Mouse (Mus musculus) neural tube, embryonic 11.5 days (tissue): ENCODE measurements around the gene Nop16. TPM values are rescaled to one million over a fixed set of nuclear protein-coding genes. Genes with fewer than 3 reads are reported as not detected.
"Not testable (repeated sequence)": the region's sequence is repeated elsewhere in the genome, so short reads cannot be mapped to it uniquely, and the experiment has no call there.

ENCODE experiments used
- ATAC-seq: fragments of 200-750 bp; cut with Nextera tagmentation; 2 replicates; pipeline ENCODE4 v1.8.0; 2017; ENCODE audit warnings: moderate number of reproducible peaks, mild to moderate bottlenecking, moderate TSS enrichment, moderate library complexity; ENCODE audit not compliant: insufficient read depth, low FRiP score, low TSS enrichment
- DNase-seq: peaks from one replicate; pipeline ENCODE4 v3.0.0-alpha.2; 2015; ENCODE audit warnings: low spot score
- H3K27ac ChIP-seq: fragments of 300-500 bp; sonication (generic); 2 replicates; pipeline ENCODE4 v1.5.1; 2014; ENCODE audit warnings: low read depth, mild to moderate bottlenecking, low read length
- H3K27me3 ChIP-seq: fragments of 300-500 bp; sonication (generic); 2 replicates; pipeline ENCODE4 v1.6.1; 2014; ENCODE audit warnings: mild to moderate bottlenecking, low read length, mixed read lengths; ENCODE audit not compliant: control insufficient read depth, insufficient read depth
- H3K36me3 ChIP-seq: fragments of 300-500 bp; sonication (generic); 2 replicates; pipeline ENCODE4 v1.6.1; 2014; ENCODE audit warnings: mild to moderate bottlenecking, low read length, moderate library complexity, mixed read lengths; ENCODE audit not compliant: control insufficient read depth, insufficient read depth
- H3K4me1 ChIP-seq: fragments of 300-500 bp; sonication (generic); 2 replicates; pipeline ENCODE4 v1.6.1; 2014; ENCODE audit warnings: low read length, mixed read lengths; ENCODE audit not compliant: control insufficient read depth, insufficient read depth
- H3K4me2 ChIP-seq: fragments of 300-500 bp; sonication (generic); 2 replicates; pipeline ENCODE4 v1.6.1; 2014; ENCODE audit warnings: low read depth, mild to moderate bottlenecking, moderate library complexity
- H3K4me3 ChIP-seq: fragments of 300-500 bp; sonication (generic); 2 replicates; pipeline ENCODE4 v1.5.1; 2014; ENCODE audit warnings: low read depth, low read length
- H3K9ac ChIP-seq: fragments of 300-500 bp; sonication (generic); 2 replicates; pipeline ENCODE4 v1.6.1; 2014; ENCODE audit warnings: mild to moderate bottlenecking, low read length
- H3K9me3 ChIP-seq: fragments of 300-500 bp; sonication (generic); 2 replicates; pipeline ENCODE4 v1.6.1; 2016; ENCODE audit warnings: low read length; ENCODE audit not compliant: control insufficient read depth
- WGBS: fragments of 180-500 bp; shearing (Covaris S2); extraction: QIAGEN DNeasy Blood & Tissue Kit; methylation state at CpG from one replicate; pipeline ENCODE4 v1.1.7; 2014; 5-methylcytosine and 5-hydroxymethylcytosine counted together
- polyA plus RNA-seq: library from polyadenylated mRNA; unstranded; fragments of >200 nt; fragmentation: Nextera tagmentation; extraction: Ambion mirVana; gene quantifications from 2 replicates; pipeline ENCODE4 v1.2.1, GENCODE M21; 2014

Gene Nop16
- polyA plus RNA-seq, 1 experiment from 2014 or later, result 66.6 TPM

- H3K4me2 ChIP-seq, H3K27ac ChIP-seq, ATAC-seq, H3K27me3 ChIP-seq, H3K4me3 ChIP-seq, DNase-seq, H3K9ac ChIP-seq, H3K9me3 ChIP-seq, H3K36me3 ChIP-seq, H3K4me1 ChIP-seq: not testable (repeated sequence)
- 86% methylated on average over 8 of the region's 8 CpGs for WGBS
These were observed 23.3 kb upstream of the Nop16 start for GRCm38 (mm10) chr13:54613141-54613540.

- peak within 1 kb of the TSS; percentile 44 for H3K4me3 ChIP-seq
- H3K36me3 ChIP-seq, result no peaks in the 10 kb centered on the region
- H3K27ac ChIP-seq, result no peak within 1 kb of the TSS
- under 1% methylated on average over 66 of the region's 66 CpGs for WGBS
- peak; percentile 48 for ATAC-seq
- peaks cover 6% of the 10 kb centered on the region; the same call in 1 of the 2 replicates for H3K4me1 ChIP-seq
- H3K9me3 ChIP-seq, result no peaks in the 10 kb centered on the region
- H3K27me3 ChIP-seq, result 0 out of 2 replicates have a peak, but pooled peaks cover 3% of the 10 kb centered on the region
- H3K4me2 ChIP-seq, result peak within 1 kb of the TSS; percentile 95
- H3K9ac ChIP-seq, result peak within 1 kb of the TSS; percentile 61
- peak; percentile 88 for DNase-seq
These were observed 21.3 kb upstream of the Nop16 start, which contains the start of gene Cltb for GRCm38 (mm10) chr13:54610972-54611754. Cltb (minus strand) TSS chr13:54611344.

- Histone ChIP-seq H3K9me3 (no peaks in the 10 kb centered on the region), H3K27me3 (0 out of 2 replicates have a peak, but pooled peaks cover 3% of the 10 kb centered on the region), H3K4me2 (peak overlapping the region; percentile 95), H3K9ac (peak overlapping the region; percentile 61), H3K4me1 (peaks cover 6% of the 10 kb centered on the region; the same call in 1 of the 2 replicates), H3K27ac (no peak overlapping the region), H3K36me3 (no peaks in the 10 kb centered on the region), H3K4me3 (peak overlapping the region; percentile 44)
- DNase-seq, result no peak
- ATAC-seq, result no peak
- WGBS, result 9% methylated on average over 13 of the region's 13 CpGs
These were observed 20.7 kb upstream of the Nop16 start for GRCm38 (mm10) chr13:54610613-54610971.

GRCm38 (mm10) chr13:54609301-54609700, 19.4 kb upstream of the Nop16 start:
- no peak for DNase-seq
- H3K4me2 ChIP-seq, result no peak overlapping the region
- H3K27ac ChIP-seq, result no peak overlapping the region
- H3K36me3 ChIP-seq, result no peaks in the 10 kb centered on the region
- 24% methylated on average over 1 of the region's 1 CpGs for WGBS
- ATAC-seq, result no peak
- peaks cover 6% of the 10 kb centered on the region; the same call in 1 of the 2 replicates for H3K4me1 ChIP-seq
- H3K9me3 ChIP-seq, result no peaks in the 10 kb centered on the region
- no peak overlapping the region for H3K4me3 ChIP-seq
- no peak overlapping the region for H3K9ac ChIP-seq
- H3K27me3 ChIP-seq, result 0 out of 2 replicates have a peak, but pooled peaks cover 3% of the 10 kb centered on the region

- ATAC-seq (no peak), DNase-seq (no peak)
- Histone ChIP-seq H3K27ac (no peak overlapping the region), H3K27me3 (0 out of 2 replicates have a peak, but pooled peaks cover 3% of the 10 kb centered on the region), H3K4me3 (no peak overlapping the region), H3K36me3 (no peaks in the 10 kb centered on the region), H3K9ac (no peak overlapping the region), H3K9me3 (no peaks in the 10 kb centered on the region), H3K4me1 (peaks cover 6% of the 10 kb centered on the region; the same call in 1 of the 2 replicates), H3K4me2 (no peak overlapping the region)
- WGBS, result 6% methylated on average over 8 of the region's 8 CpGs
These were observed 18.8 kb upstream of the Nop16 start for GRCm38 (mm10) chr13:54608666-54609065.

- H3K36me3 ChIP-seq, result no peaks in the 10 kb centered on the region
- 0 out of 2 replicates have a peak, but pooled peaks cover 3% of the 10 kb centered on the region for H3K27me3 ChIP-seq
- WGBS, result 75% methylated on average over 3 of the region's 3 CpGs
- ATAC-seq (no peak), DNase-seq (no peak)
- H3K27ac ChIP-seq, result no peak overlapping the region
- H3K9me3 ChIP-seq, result no peaks in the 10 kb centered on the region
- no peak overlapping the region for H3K9ac ChIP-seq
- H3K4me1 ChIP-seq, result peaks cover 6% of the 10 kb centered on the region; the same call in 1 of the 2 replicates
- H3K4me3 ChIP-seq, result no peak overlapping the region
- H3K4me2 ChIP-seq, result no peak overlapping the region
These were observed 18.1 kb upstream of the Nop16 start for GRCm38 (mm10) chr13:54608002-54608401.

GRCm38 (mm10) chr13:54607204-54607603, 17.3 kb upstream of the Nop16 start:
- peaks cover 6% of the 10 kb centered on the region; the same call in 1 of the 2 replicates for H3K4me1 ChIP-seq
- ATAC-seq, result no peak

GRCm38 (mm10) chr13:54605426-54605825, 15.5 kb upstream of the Nop16 start:
- H3K4me2 ChIP-seq, result no peak overlapping the region
- DNase-seq, result no peak
- 79% methylated on average over 5 of the region's 5 CpGs for WGBS
- no peaks in the 10 kb centered on the region for H3K9me3 ChIP-seq
- H3K4me3 ChIP-seq, result no peak overlapping the region
- 0 out of 2 replicates have a peak, but pooled peaks cover under 1% of the 10 kb centered on the region for H3K27me3 ChIP-seq
- no peak overlapping the region for H3K27ac ChIP-seq
- no peaks in the 10 kb centered on the region; the same call in 1 of the 2 replicates for H3K4me1 ChIP-seq
- no peak overlapping the region for H3K9ac ChIP-seq
- H3K36me3 ChIP-seq, result no peaks in the 10 kb centered on the region
- ATAC-seq, result no peak

More at GRCm38 (mm10) chr13:54607204-54607603, 17.3 kb upstream of the Nop16 start:
- WGBS, result 72% methylated on average over 5 of the region's 5 CpGs
- DNase-seq, result no peak
- no peaks in the 10 kb centered on the region for H3K9me3 ChIP-seq
- no peaks in the 10 kb centered on the region for H3K36me3 ChIP-seq
- H3K27ac ChIP-seq, result no peak overlapping the region
- H3K9ac ChIP-seq, result no peak overlapping the region
- H3K27me3 ChIP-seq, result 0 out of 2 replicates have a peak, but pooled peaks cover 3% of the 10 kb centered on the region
- no peak overlapping the region for H3K4me2 ChIP-seq
- no peak overlapping the region for H3K4me3 ChIP-seq

GRCm38 (mm10) chr13:54604221-54604620, 14.3 kb upstream of the Nop16 start:
- H3K27me3 ChIP-seq, result no peaks in the 10 kb centered on the region
- no peaks in the 10 kb centered on the region for H3K36me3 ChIP-seq
- no peak overlapping the region for H3K9ac ChIP-seq
- H3K9me3 ChIP-seq, result no peaks in the 10 kb centered on the region
- H3K27ac ChIP-seq, result no peak overlapping the region
- WGBS, result 61% methylated on average over 4 of the region's 4 CpGs
- ATAC-seq, result no peak
- no peak for DNase-seq
- H3K4me3 ChIP-seq, result no peak overlapping the region
- H3K4me1 ChIP-seq, result no peaks in the 10 kb centered on the region
- H3K4me2 ChIP-seq, result no peak overlapping the region
